Mouse (Mus musculus): ENCODE measurements around the gene Kdm8.

- TF ChIP-seq CTCF (IDR thresholded peaks at IDR 0.05; ENCODE audit: low read depth) (no peak), EP300 (IDR thresholded peaks at IDR 0.05; ENCODE audit: low read depth) (0 out of 2 replicates have a peak, but pooled peaks have one; percentile 37)
Measured at GRCm38 (mm10) chr7:125503374-125504092, 59.1 kb downstream of the Kdm8 start.
